Mouse (Mus musculus): ENCODE measurements at regions not wholly inside any gene's neighbourhood (a gene's known extent, or its start where the extent isn't known, plus 50 kb on each side); places are given as distances from the start of the nearest gene placed in this dataset.

DNA sequence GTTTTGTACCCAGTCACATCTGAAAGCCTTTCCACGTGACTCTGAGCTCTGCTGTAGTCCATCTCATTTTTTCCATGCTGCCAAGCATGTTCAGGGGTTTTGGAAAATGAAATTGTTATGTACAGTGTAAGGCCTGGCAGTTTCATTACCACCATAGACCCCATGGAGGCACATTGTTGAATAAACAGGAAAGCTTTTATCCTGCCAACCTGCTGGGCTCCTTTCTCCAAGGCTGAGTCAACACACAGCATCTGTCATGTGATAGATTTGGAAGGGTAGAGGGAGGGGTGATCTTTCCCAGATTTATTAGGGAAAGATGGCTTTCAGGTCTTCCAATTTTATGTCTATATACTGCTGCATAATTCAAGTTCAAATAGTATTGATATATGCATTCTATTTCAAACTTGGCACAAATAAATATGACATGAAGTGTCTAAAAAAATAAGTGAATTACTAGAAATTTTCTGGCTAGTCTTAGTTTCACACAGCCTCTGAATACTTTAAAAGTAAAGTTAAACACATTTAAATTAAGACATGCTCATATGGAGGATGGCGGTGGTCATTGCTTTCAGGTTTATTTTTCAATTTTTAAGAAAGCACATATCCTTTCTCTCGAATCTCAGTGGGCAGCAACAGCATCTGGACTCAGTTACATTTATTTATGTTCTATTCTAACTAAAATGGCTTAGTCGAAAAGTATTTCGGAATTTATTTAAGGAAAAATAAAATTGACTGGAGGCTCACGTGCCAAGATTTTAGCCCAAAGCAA lies 942.1 kb upstream of the Flrt2 start:
- DNase-seq (ENCODE audit: low spot score): no peak

DNA sequence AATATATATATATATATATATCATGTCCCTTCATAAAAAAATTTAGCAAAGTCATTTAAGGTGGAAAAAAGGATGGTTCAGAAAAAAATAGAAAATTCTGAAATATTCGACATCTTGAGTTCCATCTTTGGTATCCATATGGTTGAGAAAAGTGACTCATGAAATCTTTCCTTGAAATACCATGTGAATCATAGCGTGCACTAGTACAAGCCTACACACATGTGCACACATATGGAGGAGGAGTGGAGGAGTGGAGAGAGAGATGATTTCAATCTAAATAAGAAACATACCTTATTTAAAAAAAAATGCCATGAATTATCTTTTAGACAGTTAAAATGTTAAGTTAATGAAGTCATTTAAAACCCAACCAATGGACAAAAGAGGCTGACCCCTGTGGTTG lies 936.3 kb upstream of the Flrt2 start:
- no peak for DNase-seq (ENCODE audit: low spot score)

DNA sequence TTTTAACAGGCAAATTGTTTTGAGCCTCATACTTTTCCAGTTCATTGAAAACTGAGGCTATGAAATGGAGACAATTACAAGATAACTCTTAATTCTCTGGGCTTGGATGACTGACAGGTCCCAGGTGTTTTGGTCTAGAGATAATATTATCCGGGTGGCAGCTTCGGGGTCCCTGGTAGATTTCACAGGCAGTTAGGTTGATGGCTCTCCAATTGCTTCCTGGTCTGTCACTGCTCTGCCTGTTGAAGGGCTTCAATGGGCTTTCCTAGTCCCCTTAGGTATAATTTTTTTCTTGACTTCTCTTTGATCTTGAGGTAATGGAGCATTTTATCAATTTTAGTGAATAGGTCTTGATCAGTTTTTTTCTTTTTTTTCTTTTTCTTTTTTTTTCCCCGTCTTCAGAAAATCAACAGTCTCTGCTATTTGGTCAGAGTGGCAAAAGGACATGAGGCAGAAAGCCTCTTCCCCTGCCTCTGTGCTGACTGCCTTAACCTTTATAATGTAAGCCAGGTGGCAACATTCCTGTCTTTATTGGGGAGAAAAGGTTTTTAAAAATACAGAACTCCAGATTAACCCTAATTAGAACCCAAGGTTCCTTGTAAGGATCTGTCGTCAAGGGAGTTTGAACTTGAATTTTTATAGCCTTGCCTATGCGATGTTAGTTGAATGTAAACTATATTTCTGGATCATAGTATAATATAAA lies 896.0 kb upstream of the Flrt2 start:
- DNase-seq (ENCODE audit: low spot score): no peak

DNA sequence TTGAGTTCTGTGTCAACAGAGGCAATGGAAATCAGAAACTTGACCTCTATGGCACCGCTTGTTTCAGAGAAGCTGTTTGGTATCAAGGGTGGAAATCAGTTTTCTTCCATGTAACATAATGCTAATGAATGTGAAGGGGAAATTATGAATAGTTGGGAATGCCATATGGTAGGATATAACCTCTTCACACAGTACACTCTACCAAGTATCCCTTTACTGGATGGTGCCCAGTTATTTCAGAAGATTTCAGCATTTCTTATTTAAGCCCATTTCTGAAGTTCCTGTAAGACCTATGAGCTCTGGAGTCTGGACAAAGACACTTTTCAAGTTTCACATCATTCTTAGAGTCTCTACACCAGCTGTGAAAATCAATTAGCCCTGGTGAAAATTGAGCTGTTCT lies 887.3 kb upstream of the Flrt2 start:
- no peak for DNase-seq (ENCODE audit: low spot score)

DNA sequence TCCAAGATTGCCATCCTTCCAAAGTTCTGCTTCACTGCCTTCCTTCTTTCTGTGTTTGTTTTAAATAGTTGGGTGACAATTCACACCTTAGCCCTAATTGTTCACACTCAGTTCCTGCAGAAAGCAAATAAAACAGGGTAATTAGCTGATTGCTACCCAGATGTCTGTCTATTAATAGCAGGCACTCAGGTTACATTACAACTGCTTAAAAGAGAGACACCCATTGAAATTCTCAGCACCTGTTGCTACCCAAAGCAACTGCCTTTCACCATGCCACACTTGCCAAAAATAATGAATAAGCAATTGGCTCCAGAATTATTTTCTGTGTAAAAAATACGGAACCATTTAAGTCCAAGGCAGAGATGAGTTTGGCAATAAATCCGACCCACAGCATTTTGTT lies 860.6 kb upstream of the Flrt2 start:
- no peak for DNase-seq (ENCODE audit: low spot score)

DNA sequence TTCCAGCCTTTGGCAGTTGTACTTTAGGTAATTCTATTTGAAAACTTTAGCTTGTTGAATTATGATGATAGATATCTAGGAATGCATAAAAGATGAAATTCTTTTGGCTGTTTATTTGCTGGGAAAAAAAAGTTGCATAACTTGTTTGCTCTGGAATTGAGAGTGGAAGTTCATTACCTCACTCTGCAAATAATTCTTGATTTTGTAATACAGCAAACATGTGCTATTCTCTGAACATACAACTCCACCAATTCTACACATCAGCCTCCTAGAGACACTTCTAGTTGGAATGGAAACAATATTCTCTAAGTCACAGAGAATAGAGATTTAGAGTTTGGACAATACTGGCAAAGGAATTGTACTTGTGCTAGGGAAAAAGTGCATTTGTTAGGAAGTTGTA lies 829.3 kb upstream of the Flrt2 start:
- DNase-seq (ENCODE audit: low spot score): no peak

DNA sequence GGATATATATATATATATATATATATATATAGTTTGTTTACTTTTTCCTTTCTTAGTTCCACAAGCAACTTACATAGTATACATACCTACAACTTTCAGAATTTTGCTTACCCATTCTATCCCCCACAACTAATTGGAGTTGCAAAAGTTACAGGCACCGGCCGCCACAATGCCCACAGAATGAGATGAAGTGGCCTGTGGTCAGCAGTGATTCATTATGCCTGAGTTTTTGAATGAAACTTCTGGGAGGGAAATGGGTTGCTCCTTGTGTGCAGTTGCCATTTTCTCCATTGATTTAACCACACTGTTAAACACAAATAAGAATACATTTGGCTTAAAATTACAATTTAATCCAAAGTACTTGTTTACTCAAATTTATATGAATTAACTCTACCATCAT lies 781.2 kb upstream of the Flrt2 start:
- DNase-seq (ENCODE audit: low spot score): no peak

DNA sequence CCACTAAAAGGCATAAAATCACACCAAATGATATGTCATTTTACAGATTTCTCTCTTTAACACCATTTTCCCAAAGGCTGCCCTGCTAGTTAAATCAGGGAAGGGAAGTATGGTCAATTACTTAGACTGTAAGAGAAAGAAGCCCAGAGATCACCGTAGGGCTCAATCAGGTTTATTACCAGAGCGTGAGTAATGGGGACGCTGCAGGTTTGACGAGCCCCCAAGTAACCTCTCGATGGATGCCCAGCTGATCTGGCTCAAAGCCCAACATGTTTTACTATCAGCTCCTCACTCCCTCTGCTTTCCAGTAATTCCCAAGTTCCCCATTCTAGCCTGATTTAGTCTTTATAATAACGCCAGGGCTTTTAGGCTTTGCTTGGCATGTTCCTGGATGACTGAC lies 749.0 kb upstream of the Flrt2 start:
- no peak for DNase-seq (ENCODE audit: low spot score)

Measured in left cerebral cortex, adult 11 months (tissue).